Mouse (Mus musculus): ENCODE measurements at regions not wholly inside any gene's neighbourhood (a gene's known extent, or its start where the extent isn't known, plus 50 kb on each side); places are given as distances from the start of the nearest gene placed in this dataset.

- Histone ChIP-seq H3K4me1 (replicated peaks; ENCODE audit: control insufficient read depth, insufficient read depth, low read length) (no peaks in the 10 kb centered on the region), H3K9ac (ENCODE audit: low read length) (no peak overlapping the region), H3K27me3 (ENCODE audit: control insufficient read depth, insufficient read depth, low read depth, low read length) (no peaks in the 10 kb centered on the region), H3K36me3 (ENCODE audit: control insufficient read depth, insufficient read depth, low read length) (no peaks in the 10 kb centered on the region), H3K4me2 (ENCODE audit: low read depth, low read length) (no peak overlapping the region), H3K9me3 (ENCODE audit: control insufficient read depth, low read length) (no peaks in the 10 kb centered on the region), H3K27ac (ENCODE audit: low read length) (no peak overlapping the region), H3K4me3 (ENCODE audit: low read length) (no peak overlapping the region)
- WGBS = 87% methylated on average over 7 of the region's 7 CpGs
- ATAC-seq (ENCODE audit: low read depth) = no peak
Measured at GRCm38 (mm10) chr12:21471986-21472385, 54.5 kb upstream of the Ywhaq start.

DNA sequence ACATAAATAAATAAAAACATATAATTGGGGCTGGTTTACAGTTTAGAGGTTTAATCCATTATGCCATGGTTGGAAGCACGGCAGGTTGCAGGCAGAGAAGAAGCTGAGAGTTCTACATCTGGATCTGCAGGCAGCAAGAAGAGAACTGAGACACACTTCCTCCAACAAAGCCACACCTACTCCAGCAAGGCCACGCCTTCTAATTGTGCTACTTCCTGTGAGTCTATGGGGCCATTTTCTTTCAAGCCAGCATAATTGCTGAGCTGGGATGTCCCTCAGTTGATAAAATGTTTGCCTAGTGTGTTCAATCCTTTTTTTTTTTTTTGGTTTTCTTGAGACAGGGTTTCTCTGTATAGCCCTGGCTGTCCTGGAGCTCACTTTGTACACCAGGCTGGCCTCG, 52.8 kb upstream of the Ywhaq start:
- WGBS = 90% methylated on average over 3 of the region's 3 CpGs
- no peaks in the 10 kb centered on the region for H3K9me3 ChIP-seq (ENCODE audit: control insufficient read depth, low read length)
- no peaks in the 10 kb centered on the region for H3K27me3 ChIP-seq (ENCODE audit: control insufficient read depth, insufficient read depth, low read depth, low read length)
- no peak overlapping the region for H3K9ac ChIP-seq (ENCODE audit: low read length)
- no peak overlapping the region for H3K27ac ChIP-seq (ENCODE audit: low read length)
- H3K4me3 ChIP-seq (ENCODE audit: low read length) = no peak overlapping the region
- no peak for ATAC-seq (ENCODE audit: low read depth)
- H3K36me3 ChIP-seq (ENCODE audit: control insufficient read depth, insufficient read depth, low read length) = no peaks in the 10 kb centered on the region
- H3K4me1 ChIP-seq (replicated peaks; ENCODE audit: control insufficient read depth, insufficient read depth, low read length) = no peaks in the 10 kb centered on the region
- no peak overlapping the region for H3K4me2 ChIP-seq (ENCODE audit: low read depth, low read length)

Measured in lung, embryonic 16.5 days (tissue).